Mouse (Mus musculus): Measurements from ENCODE around the gene Islr. TPM values are rescaled to one million over a fixed set of nuclear protein-coding genes. Genes with fewer than 3 reads are reported as not detected.

The Islr gene
- polyA plus RNA-seq, 1 experiment from 2014 or later = 60.4 TPM

GRCm38 (mm10) chr9:58249592-58250192 lies 45.6 kb upstream of the Islr start, which contains the start of gene Pml:
TSS of gene Pml (minus strand) at chr9:58249786.
- DNase-seq (ENCODE audit: low spot score) = peak; percentile 93
- peak; percentile 57 for TF ChIP-seq CTCF (IDR thresholded peaks at IDR 0.05; ENCODE audit: low read depth)
- Histone ChIP-seq H3K9me3 (replicated peaks; ENCODE audit: low read length) (no peaks in the 10 kb centered on the region), H3K4me1 (replicated peaks; ENCODE audit: insufficient read depth, low read length) (peaks cover 28% of the 10 kb centered on the region), H3K27ac (peak within 1 kb of the TSS; percentile 82), H3K4me2 (ENCODE audit: low read length) (peak within 1 kb of the TSS; percentile 77), H3K9ac (ENCODE audit: low read depth, low read length) (peak within 1 kb of the TSS; percentile 67), H3K36me3 (ENCODE audit: insufficient read depth, low read length) (no peaks in the 10 kb centered on the region), H3K27me3 (ENCODE audit: insufficient read depth, low read length) (no peaks in the 10 kb centered on the region), H3K4me3 (replicated peaks; ENCODE audit: low read depth, low read length) (peak within 1 kb of the TSS; percentile 57)
- no peak for ATAC-seq (replicated peaks; ENCODE audit: low FRiP score, low read depth)
- under 1% methylated on average over 16 of the region's 16 CpGs for WGBS

DNA sequence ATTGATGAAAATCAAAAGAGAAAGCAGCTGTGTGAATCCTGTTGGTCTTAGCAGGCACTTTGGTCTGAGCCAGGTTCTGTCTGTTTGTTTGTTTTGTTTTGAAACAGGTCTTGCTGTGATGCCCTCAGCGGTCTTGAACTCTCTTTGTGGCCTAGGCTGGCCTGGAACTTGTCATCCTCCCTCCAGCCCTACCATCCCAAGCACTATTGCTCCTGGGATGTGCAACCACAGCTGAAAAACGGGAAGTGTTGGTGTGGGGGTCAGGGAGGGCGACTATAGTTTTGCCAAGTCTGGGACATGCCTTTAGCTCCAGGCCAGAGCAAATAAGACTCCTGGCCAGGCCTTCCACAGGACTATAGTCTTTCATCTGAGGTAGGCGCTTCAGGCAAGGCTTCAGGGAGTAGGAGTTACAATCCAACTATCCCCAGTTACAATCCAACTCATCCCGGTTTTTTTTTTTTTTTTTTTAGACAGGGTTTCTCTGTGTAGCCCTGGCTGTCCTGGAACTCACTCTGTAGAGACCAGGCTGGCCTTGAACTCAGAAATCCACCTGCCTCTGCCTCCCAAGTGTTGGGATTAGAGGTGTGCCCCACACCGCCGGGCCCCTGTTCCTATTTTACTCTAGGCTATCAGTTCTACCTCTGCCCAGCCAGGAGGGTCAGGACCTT lies 44.8 kb upstream of the Islr start:
- Histone ChIP-seq H3K27me3 (ENCODE audit: insufficient read depth, low read length) (no peaks in the 10 kb centered on the region), H3K4me1 (replicated peaks; ENCODE audit: insufficient read depth, low read length) (peaks cover 31% of the 10 kb centered on the region), H3K4me3 (replicated peaks; ENCODE audit: low read depth, low read length) (peak overlapping the region; percentile 57), H3K4me2 (ENCODE audit: low read length) (peak overlapping the region; percentile 77), H3K9me3 (replicated peaks; ENCODE audit: low read length) (no peaks in the 10 kb centered on the region), H3K9ac (ENCODE audit: low read depth, low read length) (peak overlapping the region; percentile 67), H3K36me3 (ENCODE audit: insufficient read depth, low read length) (no peaks in the 10 kb centered on the region), H3K27ac (peak overlapping the region; percentile 82)
- no peak for TF ChIP-seq CTCF (IDR thresholded peaks at IDR 0.05; ENCODE audit: low read depth)
- no peak for DNase-seq (ENCODE audit: low spot score)
- WGBS = 22% methylated on average over 7 of the region's 7 CpGs
- ATAC-seq (replicated peaks; ENCODE audit: low FRiP score, low read depth) = no peak

DNA sequence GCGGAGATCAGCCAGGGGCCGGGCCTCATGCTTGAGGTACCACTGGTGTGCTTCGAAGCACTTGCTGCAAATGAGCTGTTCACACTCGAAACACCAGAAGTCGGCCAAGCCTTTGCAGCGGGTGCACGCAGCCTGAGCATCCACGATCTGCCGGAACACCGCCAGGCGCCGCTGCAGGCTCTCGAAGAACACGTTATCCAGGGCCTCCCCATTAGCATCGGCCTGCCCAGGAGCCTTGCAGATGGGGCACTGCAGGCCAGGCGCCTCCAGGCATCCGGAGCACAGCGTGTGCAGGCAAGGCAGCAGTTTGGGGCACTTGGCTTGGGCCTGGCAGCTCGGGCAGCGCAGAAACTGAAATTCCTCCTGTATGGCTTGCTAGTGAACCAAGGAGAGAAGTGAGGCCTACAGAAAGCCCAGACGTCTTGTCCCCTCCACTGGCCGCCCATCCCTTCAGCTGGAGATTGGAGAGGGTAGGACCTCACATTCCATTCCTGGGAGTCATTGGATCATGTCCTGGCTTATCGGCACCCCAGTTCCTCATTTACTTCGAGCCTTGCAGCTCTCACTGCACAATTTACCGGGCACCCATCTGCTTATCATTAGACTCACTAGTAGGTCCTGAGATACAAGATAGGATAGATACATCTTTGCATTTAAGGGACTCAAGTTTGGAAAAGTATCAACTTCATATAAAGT lies 43.1 kb upstream of the Islr start:
- Histone ChIP-seq H3K9ac (ENCODE audit: low read depth, low read length) (peak overlapping the region; percentile 50), H3K4me2 (ENCODE audit: low read length) (peak overlapping the region; percentile 77), H3K27ac (peak overlapping the region; percentile 85), H3K9me3 (replicated peaks; ENCODE audit: low read length) (no peaks in the 10 kb centered on the region), H3K4me3 (replicated peaks; ENCODE audit: low read depth, low read length) (peak overlapping the region; percentile 35), H3K36me3 (ENCODE audit: insufficient read depth, low read length) (0 out of 2 replicates have a peak, but pooled peaks cover 3% of the 10 kb centered on the region), H3K27me3 (ENCODE audit: insufficient read depth, low read length) (no peaks in the 10 kb centered on the region), H3K4me1 (replicated peaks; ENCODE audit: insufficient read depth, low read length) (peaks cover 36% of the 10 kb centered on the region)
- DNase-seq (ENCODE audit: low spot score) = peak; percentile 93
- peak; percentile 72 for ATAC-seq (replicated peaks; ENCODE audit: low FRiP score, low read depth)
- peak; percentile 88 for TF ChIP-seq CTCF (IDR thresholded peaks at IDR 0.05; ENCODE audit: low read depth)
- WGBS = 4% methylated on average over 25 of the region's 25 CpGs

- Histone ChIP-seq H3K27me3 (ENCODE audit: insufficient read depth, low read length) (no peaks in the 10 kb centered on the region), H3K9ac (ENCODE audit: low read depth, low read length) (no peak overlapping the region; the same call in 1 of the 2 replicates), H3K27ac (no peak overlapping the region), H3K9me3 (replicated peaks; ENCODE audit: low read length) (no peaks in the 10 kb centered on the region), H3K36me3 (ENCODE audit: insufficient read depth, low read length) (0 out of 2 replicates have a peak, but pooled peaks cover 3% of the 10 kb centered on the region), H3K4me2 (ENCODE audit: low read length) (0 out of 2 replicates have a peak overlapping the region, but pooled peaks have one; percentile 0), H3K4me3 (replicated peaks; ENCODE audit: low read depth, low read length) (no peak overlapping the region), H3K4me1 (replicated peaks; ENCODE audit: insufficient read depth, low read length) (peaks cover 45% of the 10 kb centered on the region)
- ATAC-seq (replicated peaks; ENCODE audit: low FRiP score, low read depth) = no peak
- no peak for DNase-seq (ENCODE audit: low spot score)
- 48% methylated on average over 4 of the region's 4 CpGs for WGBS
- TF ChIP-seq CTCF (IDR thresholded peaks at IDR 0.05; ENCODE audit: low read depth) = no peak
Measured at GRCm38 (mm10) chr9:58246083-58246591, 42.0 kb upstream of the Islr start.

- Histone ChIP-seq H3K4me1 (replicated peaks; ENCODE audit: insufficient read depth, low read length) (peaks cover 37% of the 10 kb centered on the region), H3K36me3 (ENCODE audit: insufficient read depth, low read length) (0 out of 2 replicates have a peak, but pooled peaks cover 7% of the 10 kb centered on the region)
Measured at GRCm38 (mm10) chr9:58243696-58244095, 39.6 kb upstream of the Islr start.

GRCm38 (mm10) chr9:58242696-58243095 lies 38.6 kb upstream of the Islr start:
- H3K4me3 ChIP-seq (replicated peaks; ENCODE audit: low read depth, low read length) = no peak overlapping the region
- no peaks in the 10 kb centered on the region for H3K9me3 ChIP-seq (replicated peaks; ENCODE audit: low read length)
- WGBS = 80% methylated on average over 5 of the region's 5 CpGs
- H3K4me2 ChIP-seq (ENCODE audit: low read length) = no peak overlapping the region
- H3K4me1 ChIP-seq (replicated peaks; ENCODE audit: insufficient read depth, low read length) = peaks cover 28% of the 10 kb centered on the region
- ATAC-seq (replicated peaks; ENCODE audit: low FRiP score, low read depth) (no peak), DNase-seq (ENCODE audit: low spot score) (no peak)
- H3K27ac ChIP-seq = no peak overlapping the region
- TF ChIP-seq CTCF (IDR thresholded peaks at IDR 0.05; ENCODE audit: low read depth) = no peak
- no peaks in the 10 kb centered on the region for H3K27me3 ChIP-seq (ENCODE audit: insufficient read depth, low read length)
- H3K36me3 ChIP-seq (ENCODE audit: insufficient read depth, low read length) = 0 out of 2 replicates have a peak, but pooled peaks cover 7% of the 10 kb centered on the region
- H3K9ac ChIP-seq (ENCODE audit: low read depth, low read length) = no peak overlapping the region

More at GRCm38 (mm10) chr9:58243696-58244095, 39.6 kb upstream of the Islr start:
- 71% methylated on average over 6 of the region's 6 CpGs for WGBS
- no peak overlapping the region for H3K27ac ChIP-seq
- H3K4me2 ChIP-seq (ENCODE audit: low read length) = no peak overlapping the region
- no peaks in the 10 kb centered on the region for H3K27me3 ChIP-seq (ENCODE audit: insufficient read depth, low read length)
- no peaks in the 10 kb centered on the region for H3K9me3 ChIP-seq (replicated peaks; ENCODE audit: low read length)
- no peak for TF ChIP-seq CTCF (IDR thresholded peaks at IDR 0.05; ENCODE audit: low read depth)
- no peak overlapping the region for H3K9ac ChIP-seq (ENCODE audit: low read depth, low read length)
- DNase-seq (ENCODE audit: low spot score) (no peak), ATAC-seq (replicated peaks; ENCODE audit: low FRiP score, low read depth) (no peak)
- H3K4me3 ChIP-seq (replicated peaks; ENCODE audit: low read depth, low read length) = no peak overlapping the region

Data from kidney, postnatal 0 days (tissue).